Mouse (Mus musculus): ENCODE measurements around the gene Neurl3. TPM values are rescaled to one million over a fixed set of nuclear protein-coding genes. Genes with fewer than 3 reads are reported as not detected.

The Neurl3 gene
- polyA plus RNA-seq, 1 experiment from 2014 or later: 24.4 TPM

DNA sequence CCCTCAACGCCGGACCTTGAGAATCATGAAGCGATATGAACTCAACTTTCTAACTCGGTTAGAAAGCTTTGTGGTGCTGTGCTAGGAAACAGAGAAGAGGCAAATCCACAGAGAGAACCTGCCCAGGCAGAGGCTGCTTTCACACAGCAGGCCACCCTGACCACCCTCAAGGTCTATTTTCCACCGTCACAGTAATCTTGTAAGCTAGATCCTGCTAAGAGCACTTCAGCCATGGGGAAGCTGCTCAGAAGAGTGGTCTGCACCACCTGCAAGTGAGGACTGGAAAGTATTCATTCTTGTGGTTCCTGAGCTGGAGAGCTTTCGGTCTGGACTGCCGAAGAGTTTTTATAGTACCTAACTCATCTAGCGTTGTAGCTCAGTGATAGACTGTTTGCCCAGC, 27.8 kb upstream of the Neurl3 start:
- TF ChIP-seq CTCF (IDR thresholded peaks at IDR 0.05; ENCODE audit: low read depth): no peak
- no peak for TF ChIP-seq EP300 (optimal IDR thresholded peaks at IDR 0.05)
- Histone ChIP-seq H3K27ac (replicated peaks) (no peak overlapping the region), H3K4me2 (replicated peaks; ENCODE audit: low read depth) (no peak overlapping the region), H3K36me3 (ENCODE audit: control insufficient read depth, insufficient read depth, low read length) (no peaks in the 10 kb centered on the region), H3K9me3 (ENCODE audit: control insufficient read depth, low read length) (no peaks in the 10 kb centered on the region), H3K4me3 (ENCODE audit: low read depth, low read length) (no peak overlapping the region), H3K9ac (ENCODE audit: low read length) (no peak overlapping the region), H3K27me3 (ENCODE audit: control insufficient read depth, insufficient read depth, low read length) (no peaks in the 10 kb centered on the region; the same call in 1 of the 2 replicates), H3K4me1 (replicated peaks; ENCODE audit: control insufficient read depth, insufficient read depth) (0 out of 2 replicates have a peak, but pooled peaks cover 2% of the 10 kb centered on the region)
- DNase-seq (ENCODE audit: low spot score): no peak
- ATAC-seq (ENCODE audit: low FRiP score, low TSS enrichment): no peak
- 83% methylated on average over 8 of the region's 8 CpGs for WGBS

DNA sequence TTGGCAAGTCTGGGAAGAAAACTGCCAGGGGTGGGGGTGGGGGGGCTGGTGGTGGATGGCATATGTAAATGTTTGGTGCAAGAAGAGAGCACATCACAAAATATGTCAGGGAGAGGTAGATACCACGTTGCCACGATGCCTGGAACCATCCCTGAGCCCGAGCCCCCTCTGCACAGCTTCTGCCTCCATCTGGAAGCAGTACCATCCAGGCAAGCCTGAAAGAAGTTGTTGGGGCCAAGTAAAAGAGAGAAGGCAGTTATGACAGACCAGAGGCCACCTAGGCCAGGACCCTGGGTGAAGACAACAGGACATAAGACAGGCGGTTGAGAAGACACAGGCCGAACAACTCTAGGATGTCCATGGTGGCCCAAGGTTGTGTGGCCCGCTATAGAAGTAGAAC, 26.0 kb upstream of the Neurl3 start:
- Histone ChIP-seq H3K4me2 (replicated peaks; ENCODE audit: low read depth) (no peak overlapping the region), H3K27me3 (ENCODE audit: control insufficient read depth, insufficient read depth, low read length) (no peaks in the 10 kb centered on the region; the same call in 1 of the 2 replicates), H3K4me3 (ENCODE audit: low read depth, low read length) (no peak overlapping the region), H3K9ac (ENCODE audit: low read length) (no peak overlapping the region), H3K36me3 (ENCODE audit: control insufficient read depth, insufficient read depth, low read length) (no peaks in the 10 kb centered on the region), H3K9me3 (ENCODE audit: control insufficient read depth, low read length) (no peaks in the 10 kb centered on the region), H3K27ac (replicated peaks) (no peak overlapping the region), H3K4me1 (replicated peaks; ENCODE audit: control insufficient read depth, insufficient read depth) (0 out of 2 replicates have a peak, but pooled peaks cover 2% of the 10 kb centered on the region)
- WGBS: 85% methylated on average over 6 of the region's 6 CpGs
- TF ChIP-seq EP300 (optimal IDR thresholded peaks at IDR 0.05): no peak
- TF ChIP-seq CTCF (IDR thresholded peaks at IDR 0.05; ENCODE audit: low read depth): no peak
- ATAC-seq (ENCODE audit: low FRiP score, low TSS enrichment) (no peak), DNase-seq (ENCODE audit: low spot score) (no peak)

DNA sequence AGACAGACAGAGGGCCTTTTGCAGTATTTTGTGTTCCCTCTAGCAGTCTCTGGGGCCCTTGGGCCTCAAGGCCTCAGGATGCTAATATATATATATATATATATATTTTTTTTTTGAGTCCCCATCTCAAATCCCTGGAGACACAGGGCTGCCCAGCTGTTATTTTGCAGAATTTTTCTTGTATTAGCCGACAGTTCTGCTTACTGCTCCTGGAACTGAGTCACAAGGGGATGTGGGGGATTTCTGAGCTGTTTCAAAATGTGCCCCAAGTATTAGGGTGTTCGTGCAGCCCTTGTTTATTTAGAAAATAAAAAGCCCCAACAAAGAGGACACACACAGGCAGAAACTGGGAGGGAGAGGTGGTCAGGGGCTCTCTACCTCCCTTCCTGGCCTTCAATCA, 25.2 kb upstream of the Neurl3 start:
- Histone ChIP-seq H3K4me2 (replicated peaks; ENCODE audit: low read depth) (no peak overlapping the region), H3K4me1 (replicated peaks; ENCODE audit: control insufficient read depth, insufficient read depth) (0 out of 2 replicates have a peak, but pooled peaks cover 2% of the 10 kb centered on the region), H3K9ac (ENCODE audit: low read length) (no peak overlapping the region), H3K27me3 (ENCODE audit: control insufficient read depth, insufficient read depth, low read length) (no peaks in the 10 kb centered on the region; the same call in 1 of the 2 replicates), H3K4me3 (ENCODE audit: low read depth, low read length) (no peak overlapping the region), H3K9me3 (ENCODE audit: control insufficient read depth, low read length) (no peaks in the 10 kb centered on the region), H3K27ac (replicated peaks) (no peak overlapping the region), H3K36me3 (ENCODE audit: control insufficient read depth, insufficient read depth, low read length) (no peaks in the 10 kb centered on the region)
- WGBS: 48% methylated on average over 2 of the region's 2 CpGs
- no peak for ATAC-seq (ENCODE audit: low FRiP score, low TSS enrichment)
- DNase-seq (ENCODE audit: low spot score): no peak
- TF ChIP-seq CTCF (IDR thresholded peaks at IDR 0.05; ENCODE audit: low read depth): no peak
- no peak for TF ChIP-seq EP300 (optimal IDR thresholded peaks at IDR 0.05)

- no peaks in the 10 kb centered on the region; the same call in 1 of the 2 replicates for H3K27me3 ChIP-seq (ENCODE audit: control insufficient read depth, insufficient read depth, low read length)
- H3K4me2 ChIP-seq (replicated peaks; ENCODE audit: low read depth): no peak overlapping the region
- H3K4me3 ChIP-seq (ENCODE audit: low read depth, low read length): no peak overlapping the region
- H3K27ac ChIP-seq (replicated peaks): no peak overlapping the region
- no peaks in the 10 kb centered on the region for H3K36me3 ChIP-seq (ENCODE audit: control insufficient read depth, insufficient read depth, low read length)
- ATAC-seq (ENCODE audit: low FRiP score, low TSS enrichment): no peak
- DNase-seq (ENCODE audit: low spot score): no peak
- H3K9me3 ChIP-seq (ENCODE audit: control insufficient read depth, low read length): no peaks in the 10 kb centered on the region
- WGBS: 38% methylated on average over 13 of the region's 13 CpGs
- no peak overlapping the region for H3K9ac ChIP-seq (ENCODE audit: low read length)
- TF ChIP-seq CTCF (IDR thresholded peaks at IDR 0.05; ENCODE audit: low read depth) (no peak), EP300 (optimal IDR thresholded peaks at IDR 0.05) (no peak)
- 0 out of 2 replicates have a peak, but pooled peaks cover 2% of the 10 kb centered on the region for H3K4me1 ChIP-seq (replicated peaks; ENCODE audit: control insufficient read depth, insufficient read depth)
Measured at GRCm38 (mm10) chr1:36299126-36299525, 24.6 kb upstream of the Neurl3 start.

GRCm38 (mm10) chr1:36298107-36298506, 23.6 kb upstream of the Neurl3 start:
- 74% methylated on average over 4 of the region's 4 CpGs for WGBS

DNA sequence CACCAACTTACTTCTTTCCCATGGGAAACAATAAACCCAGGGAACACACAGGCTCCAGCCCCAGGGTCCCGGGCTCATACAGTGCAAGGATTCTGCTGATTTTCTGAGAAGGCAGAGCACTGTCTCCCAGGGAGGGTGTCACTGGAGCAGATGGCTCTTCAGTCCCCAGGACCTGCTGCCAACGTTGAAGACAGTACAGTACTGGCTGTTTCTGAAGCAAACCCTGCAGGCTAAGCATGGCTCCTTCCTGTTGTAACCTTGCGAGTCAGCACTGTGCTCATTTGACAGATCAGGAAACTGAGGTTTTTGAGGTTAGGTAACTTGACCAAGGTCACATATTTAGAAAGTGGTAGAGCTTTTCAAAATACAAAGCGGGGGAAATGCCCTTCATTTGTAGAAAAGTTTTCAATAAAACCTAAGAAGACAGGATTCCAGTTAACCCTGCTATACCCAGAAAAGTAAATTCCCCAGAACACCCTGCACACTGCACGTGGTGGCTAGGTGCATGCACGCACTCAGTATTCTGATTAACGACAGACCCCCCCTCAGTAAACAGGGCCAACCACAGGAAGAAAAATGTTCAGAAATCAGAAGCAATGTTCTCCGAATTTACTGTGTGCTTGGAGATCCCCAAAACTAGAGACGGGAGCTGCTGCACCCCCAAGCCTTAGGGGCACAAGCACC, 22.1 kb upstream of the Neurl3 start:
- H3K4me2 ChIP-seq (replicated peaks; ENCODE audit: low read depth): no peak overlapping the region
- no peaks in the 10 kb centered on the region for H3K9me3 ChIP-seq (ENCODE audit: control insufficient read depth, low read length)
- no peaks in the 10 kb centered on the region; the same call in 1 of the 2 replicates for H3K27me3 ChIP-seq (ENCODE audit: control insufficient read depth, insufficient read depth, low read length)
- DNase-seq (ENCODE audit: low spot score): no peak
- H3K4me3 ChIP-seq (ENCODE audit: low read depth, low read length): no peak overlapping the region
- 59% methylated on average over 9 of the region's 9 CpGs for WGBS
- H3K9ac ChIP-seq (ENCODE audit: low read length): no peak overlapping the region
- H3K4me1 ChIP-seq (replicated peaks; ENCODE audit: control insufficient read depth, insufficient read depth): no peaks in the 10 kb centered on the region
- ATAC-seq (ENCODE audit: low FRiP score, low TSS enrichment): no peak
- H3K27ac ChIP-seq (replicated peaks): no peak overlapping the region
- TF ChIP-seq CTCF (IDR thresholded peaks at IDR 0.05; ENCODE audit: low read depth): no peak
- no peak for TF ChIP-seq EP300 (optimal IDR thresholded peaks at IDR 0.05)
- H3K36me3 ChIP-seq (ENCODE audit: control insufficient read depth, insufficient read depth, low read length): no peaks in the 10 kb centered on the region

More at GRCm38 (mm10) chr1:36298107-36298506, 23.6 kb upstream of the Neurl3 start:
- Histone ChIP-seq H3K4me1 (replicated peaks; ENCODE audit: control insufficient read depth, insufficient read depth) (0 out of 2 replicates have a peak, but pooled peaks cover 2% of the 10 kb centered on the region), H3K27ac (replicated peaks) (no peak overlapping the region), H3K36me3 (ENCODE audit: control insufficient read depth, insufficient read depth, low read length) (no peaks in the 10 kb centered on the region), H3K4me2 (replicated peaks; ENCODE audit: low read depth) (no peak overlapping the region), H3K9me3 (ENCODE audit: control insufficient read depth, low read length) (no peaks in the 10 kb centered on the region), H3K27me3 (ENCODE audit: control insufficient read depth, insufficient read depth, low read length) (no peaks in the 10 kb centered on the region; the same call in 1 of the 2 replicates), H3K4me3 (ENCODE audit: low read depth, low read length) (no peak overlapping the region), H3K9ac (ENCODE audit: low read length) (no peak overlapping the region)
- DNase-seq (ENCODE audit: low spot score): no peak
- TF ChIP-seq CTCF (IDR thresholded peaks at IDR 0.05; ENCODE audit: low read depth) (no peak), EP300 (optimal IDR thresholded peaks at IDR 0.05) (no peak)
- no peak for ATAC-seq (ENCODE audit: low FRiP score, low TSS enrichment)
